Mouse (Mus musculus) heart, embryonic 13.5 days (tissue): ENCODE measurements around the gene Pramel6. TPM values are rescaled to one million over a fixed set of nuclear protein-coding genes. Genes with fewer than 3 reads are reported as not detected.

Experiments
- ATAC-seq: fragments of 200-750 bp; cut with Nextera tagmentation; 2 replicates; pipeline ENCODE4 v1.8.0; 2017; ENCODE audit warnings: moderate TSS enrichment; ENCODE audit not compliant: insufficient number of reproducible peaks, low FRiP score, low TSS enrichment; ENCODE audit errors: extremely low read depth
- H3K27ac ChIP-seq: fragments of 300-500 bp; sonication (generic); replicated peaks from 2 replicates; pipeline ENCODE4 v1.5.1; 2015; ENCODE audit warnings: moderate library complexity, mild to moderate bottlenecking, inconsistent platforms
- H3K27me3 ChIP-seq: fragments of 300-500 bp; sonication (generic); replicated peaks from 2 replicates; pipeline ENCODE4 v1.6.1; 2015; ENCODE audit warnings: mild to moderate bottlenecking, inconsistent platforms
- H3K36me3 ChIP-seq: fragments of 300-500 bp; sonication (generic); 2 replicates; pipeline ENCODE4 v1.6.1; 2015; ENCODE audit warnings: mild to moderate bottlenecking, inconsistent platforms
- H3K4me1 ChIP-seq: fragments of 300-500 bp; sonication (generic); 2 replicates; pipeline ENCODE4 v1.6.1; 2015; ENCODE audit warnings: inconsistent platforms
- H3K4me2 ChIP-seq: fragments of 300-500 bp; sonication (generic); 2 replicates; pipeline ENCODE4 v1.6.1; 2015; ENCODE audit warnings: inconsistent platforms, mild to moderate bottlenecking, moderate library complexity
- H3K4me3 ChIP-seq: fragments of 300-500 bp; sonication (generic); 2 replicates; pipeline ENCODE4 v1.5.1; 2015; ENCODE audit warnings: moderate library complexity, mild to moderate bottlenecking, inconsistent platforms
- H3K9ac ChIP-seq: fragments of 300-500 bp; sonication (generic); 2 replicates; pipeline ENCODE4 v1.6.1; 2015; ENCODE audit warnings: inconsistent platforms, mild to moderate bottlenecking, moderate library complexity
- H3K9me3 ChIP-seq: fragments of 300-500 bp; sonication (generic); 2 replicates; pipeline ENCODE4 v1.6.1; 2016; ENCODE audit warnings: inconsistent platforms
- WGBS: fragments of 180-500 bp; shearing (Covaris S2); methylation state at CpG from one replicate; pipeline ENCODE4 v1.1.7; 2015; ENCODE audit warnings: mixed read lengths; 5-methylcytosine and 5-hydroxymethylcytosine counted together
- polyA plus RNA-seq: library from polyadenylated mRNA; unstranded; fragments of >200 nt; fragmentation: Nextera tagmentation; extraction: Ambion mirVana; gene quantifications from 2 replicates; pipeline ENCODE4 v1.2.1, GENCODE M21; 2015

The Pramel6 gene
- polyA plus RNA-seq, 1 experiment from 2014 or later, result not detected

GRCm38 (mm10) chr2:87534826-87535225, 28.5 kb downstream of the Pramel6 start:
- no peak overlapping the region for H3K4me2 ChIP-seq

GRCm38 (mm10) chr2:87545442-87545841, 39.1 kb downstream of the Pramel6 start, which contains the start of gene Olfr1128:
Gene Olfr1128, minus strand, starts transcription at chr2:87545542.
- no peak within 1 kb of the TSS for H3K4me3 ChIP-seq
- ATAC-seq, result no peak
- no peaks in the 10 kb centered on the region for H3K27me3 ChIP-seq
- no peaks in the 10 kb centered on the region for H3K9me3 ChIP-seq
- 69% methylated on average over 1 of the region's 1 CpGs for WGBS
- H3K9ac ChIP-seq, result no peak within 1 kb of the TSS
- no peaks in the 10 kb centered on the region for H3K4me1 ChIP-seq
- H3K4me2 ChIP-seq, result no peak within 1 kb of the TSS
- no peak within 1 kb of the TSS for H3K27ac ChIP-seq
- H3K36me3 ChIP-seq, result no peaks in the 10 kb centered on the region

More at GRCm38 (mm10) chr2:87534826-87535225, 28.5 kb downstream of the Pramel6 start:
- 55% methylated on average over 2 of the region's 2 CpGs for WGBS
- H3K36me3 ChIP-seq, result no peaks in the 10 kb centered on the region
- no peaks in the 10 kb centered on the region for H3K9me3 ChIP-seq
- H3K27me3 ChIP-seq, result no peaks in the 10 kb centered on the region
- H3K27ac ChIP-seq, result no peak overlapping the region
- no peak overlapping the region for H3K4me3 ChIP-seq
- H3K4me1 ChIP-seq, result no peaks in the 10 kb centered on the region
- no peak for ATAC-seq
- no peak overlapping the region for H3K9ac ChIP-seq

Other genes starting within 250 kb of the Pramel6 start
- gene Olfr1116, start 239.0 kb upstream of the Pramel6 start, polyA plus RNA-seq, result not detected in 2 replicates
- gene Olfr1118, start 199.0 kb upstream of the Pramel6 start, polyA plus RNA-seq, result not detected in 2 replicates
- gene Olfr1120, start 151.8 kb upstream of the Pramel6 start, polyA plus RNA-seq, result not detected in 2 replicates
- gene Olfr1121, start 136.7 kb upstream of the Pramel6 start, polyA plus RNA-seq, result not detected in 2 replicates
- not detected in 2 replicates for gene Olfr1122, start 120.7 kb upstream of the Pramel6 start, polyA plus RNA-seq
- not detected in 2 replicates for gene Olfr1123, start 89.9 kb upstream of the Pramel6 start, polyA plus RNA-seq
- 0.05 and 0.08 TPM in 2 replicates for gene Olfr1124, start 76.3 kb upstream of the Pramel6 start, polyA plus RNA-seq
- gene Olfr1126, start 52.6 kb upstream of the Pramel6 start, polyA plus RNA-seq, result not detected in 2 replicates
- gene Pramel7, start 9.5 kb upstream of the Pramel6 start, polyA plus RNA-seq, result not detected in 2 replicates
- gene Olfr153, start 25.2 kb downstream of the Pramel6 start, polyA plus RNA-seq, result not detected in 2 replicates
- not detected in 2 replicates for gene Olfr1128, start 39.0 kb downstream of the Pramel6 start, polyA plus RNA-seq
- not detected in 2 replicates for gene Olfr1129, start 67.3 kb downstream of the Pramel6 start, polyA plus RNA-seq
- gene Olfr1130, start 99.6 kb downstream of the Pramel6 start, polyA plus RNA-seq, result not detected in 2 replicates
- not detected in 2 replicates for gene Olfr1131, start 120.5 kb downstream of the Pramel6 start, polyA plus RNA-seq
- gene Olfr1132, start 131.0 kb downstream of the Pramel6 start, polyA plus RNA-seq, result not detected in 2 replicates
- gene Olfr1133, start 140.8 kb downstream of the Pramel6 start, polyA plus RNA-seq, result not detected in 2 replicates
- gene Olfr1134, start 151.9 kb downstream of the Pramel6 start, polyA plus RNA-seq, result not detected in 2 replicates
- not detected in 2 replicates for gene Olfr1135, start 167.1 kb downstream of the Pramel6 start, polyA plus RNA-seq
- not detected in 2 replicates for gene Olfr1136, start 187.4 kb downstream of the Pramel6 start, polyA plus RNA-seq
- not detected in 2 replicates for gene Olfr1137, start 206.6 kb downstream of the Pramel6 start, polyA plus RNA-seq
- not detected in 2 replicates for gene Olfr1138, start 233.4 kb downstream of the Pramel6 start, polyA plus RNA-seq
- not detected in 2 replicates for gene Olfr1140, start 237.2 kb downstream of the Pramel6 start, polyA plus RNA-seq
- gene Olfr1141, start 247.4 kb downstream of the Pramel6 start, polyA plus RNA-seq, result not detected in 2 replicates